Mouse (Mus musculus): ENCODE results near the gene Rab1a.
A peak's percentile ranks its signal among the peaks of the same experiment; 100 is the strongest.
"Not testable (repeated sequence)": the region's sequence is repeated elsewhere in the genome, so short reads cannot be mapped to it uniquely, and the experiment has no call there.

Rab1a gene

DNA sequence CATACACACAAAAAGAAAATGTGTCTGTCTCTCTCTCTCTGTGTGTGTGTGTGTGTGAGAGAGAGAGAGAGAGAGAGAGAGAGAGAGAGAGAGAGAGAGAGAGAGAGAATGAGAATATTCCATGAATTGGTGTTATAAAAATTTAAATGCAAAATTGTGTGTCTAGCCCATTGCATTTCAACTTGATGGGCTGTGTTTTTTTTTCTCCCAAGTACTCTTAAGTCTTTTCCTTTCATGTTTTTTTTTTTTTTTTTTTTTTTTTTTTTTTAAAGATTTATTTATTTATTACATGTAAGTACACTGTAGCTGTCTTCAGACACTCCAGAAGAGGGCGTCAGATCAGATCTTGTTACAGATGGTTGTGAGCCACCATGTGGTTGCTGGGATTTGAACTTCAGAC is 20.4 kb downstream of the Rab1a start:
- DNase-seq, result not testable (repeated sequence)

DNA sequence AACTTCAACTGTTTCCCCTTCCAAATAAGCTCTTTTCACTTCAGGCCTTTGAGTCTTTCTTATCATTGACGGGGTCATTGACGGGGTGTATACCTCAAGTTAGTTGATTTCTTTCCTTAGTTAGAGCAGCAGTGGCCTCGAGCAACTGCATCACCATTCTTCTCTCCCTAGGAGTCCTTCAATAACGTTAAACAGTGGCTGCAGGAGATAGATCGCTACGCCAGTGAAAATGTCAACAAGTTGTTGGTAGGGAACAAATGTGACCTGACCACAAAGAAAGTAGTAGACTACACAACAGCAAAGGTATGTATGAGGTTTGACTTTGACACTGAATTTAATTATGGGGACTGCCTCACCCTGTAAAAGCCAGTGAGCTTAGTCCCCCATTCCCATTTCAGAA is 23.0 kb downstream of the Rab1a start:
- DNase-seq, result no peak

DNA sequence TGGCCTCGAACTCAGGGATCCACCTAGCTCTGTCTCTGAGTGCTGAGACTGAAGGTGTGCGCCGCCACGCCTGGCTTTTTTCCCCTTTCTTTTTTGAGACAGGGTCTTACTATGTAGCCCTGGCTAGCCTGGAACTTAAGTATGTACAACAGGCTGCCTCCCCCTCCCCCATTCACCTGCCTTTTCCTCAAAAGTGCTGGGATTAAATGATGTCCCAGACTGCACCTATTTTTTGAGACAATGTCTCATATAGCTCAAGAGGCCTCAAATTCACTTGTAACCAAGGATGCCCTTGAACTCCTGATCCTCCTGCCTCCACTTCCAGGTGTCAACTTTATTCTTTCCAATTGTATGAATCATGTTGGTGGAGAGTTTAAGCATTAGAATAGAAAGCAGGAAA is 24.7 kb downstream of the Rab1a start:
- DNase-seq, result no peak

DNA sequence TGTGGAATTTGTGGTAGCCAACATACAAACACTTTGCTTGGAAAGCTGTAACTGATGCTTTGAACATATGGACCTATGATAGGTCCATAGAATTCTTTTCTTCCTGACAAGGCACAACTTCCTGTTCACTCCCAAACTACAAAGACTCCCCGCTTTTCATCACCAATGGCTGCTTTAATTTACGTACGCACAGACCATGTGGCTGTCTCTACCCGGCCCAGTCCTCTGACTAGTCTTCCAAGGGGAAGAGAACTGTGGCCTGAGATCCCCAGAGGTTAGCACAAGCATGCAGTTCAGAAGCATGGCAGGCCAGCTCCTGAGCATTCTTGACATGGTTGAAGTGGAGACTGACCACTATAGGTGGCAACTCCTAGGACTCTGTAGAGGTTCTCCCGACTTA is 27.4 kb downstream of the Rab1a start:
- no peak for DNase-seq

DNA sequence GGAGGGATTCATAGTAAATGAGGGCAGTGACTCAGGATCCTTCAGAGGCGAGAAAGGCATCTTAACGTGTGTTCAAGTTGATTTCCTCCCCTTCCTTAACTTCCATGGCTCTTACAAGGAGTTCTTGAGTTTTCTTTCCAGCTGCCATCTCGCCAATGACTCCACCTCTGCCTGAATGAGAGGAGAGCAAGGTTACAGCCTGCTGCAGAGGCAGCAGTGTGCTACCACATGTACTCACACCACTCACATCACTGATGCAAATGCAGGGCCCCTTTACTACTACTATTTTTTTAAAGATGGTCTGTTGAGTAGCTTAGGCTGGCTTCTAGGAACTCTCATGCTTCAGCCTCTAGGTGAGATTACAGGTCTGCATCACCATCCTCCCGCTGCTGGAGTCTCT is 28.1 kb downstream of the Rab1a start:
- DNase-seq, result no peak

DNA sequence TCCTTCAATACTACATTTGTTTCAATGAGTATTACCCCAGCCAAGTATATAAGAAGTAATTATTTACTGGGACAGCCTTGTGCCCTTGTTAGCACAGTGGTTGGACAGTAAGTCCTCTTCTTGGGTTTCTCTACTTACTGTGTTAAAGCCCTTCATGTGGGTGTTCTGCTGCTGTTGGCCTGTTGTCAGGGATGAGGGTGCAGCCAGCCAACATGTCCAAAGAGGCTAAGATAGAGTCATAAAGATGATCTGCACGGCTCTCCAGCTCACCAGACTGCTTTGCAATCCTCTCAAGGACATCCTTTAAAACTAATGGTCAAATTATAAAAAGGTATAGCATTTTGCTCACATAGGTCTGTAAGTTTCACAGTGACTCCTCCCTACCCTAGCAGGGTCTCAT is 29.1 kb downstream of the Rab1a start:
- peak in 1 of 2 experiments; percentile 33 for DNase-seq

DNA sequence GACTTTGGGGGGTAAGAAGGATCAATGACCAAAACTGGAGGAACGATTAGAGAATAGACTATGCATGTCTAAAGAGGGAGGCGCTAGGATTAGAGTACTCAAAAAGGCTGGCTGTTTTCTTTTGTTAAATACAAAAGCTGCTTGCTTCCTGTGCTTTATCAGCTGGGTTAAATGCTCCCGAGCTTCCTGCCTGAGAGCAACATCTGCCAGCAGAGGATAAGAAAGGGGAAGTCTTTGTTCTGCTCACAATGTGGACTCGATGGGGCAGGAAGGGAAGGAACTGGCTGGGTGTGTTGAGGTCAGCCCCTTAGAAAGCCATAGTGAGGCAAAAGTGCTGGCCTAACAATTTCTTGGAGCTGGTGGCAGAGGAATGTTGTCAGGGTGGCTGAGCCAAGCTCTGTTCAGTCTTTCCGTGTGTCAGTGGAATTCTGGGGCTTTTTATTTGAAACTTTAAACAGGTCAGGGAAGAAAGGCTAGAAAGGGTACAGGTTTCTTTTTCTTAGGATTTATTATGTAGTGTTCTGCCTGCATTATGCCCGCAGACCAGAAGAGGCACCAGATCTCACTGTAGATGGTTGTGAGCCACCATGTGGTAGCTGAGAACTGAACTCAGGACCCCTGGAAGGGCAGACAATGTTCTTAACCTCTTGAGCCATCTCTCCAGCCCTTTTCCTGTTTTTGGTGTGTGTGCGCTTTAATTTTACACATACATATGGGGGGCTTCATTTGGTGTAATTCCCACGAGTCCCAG is 30.1 kb downstream of the Rab1a start:
- DNase-seq, result peak; percentile 58 to 80

DNA sequence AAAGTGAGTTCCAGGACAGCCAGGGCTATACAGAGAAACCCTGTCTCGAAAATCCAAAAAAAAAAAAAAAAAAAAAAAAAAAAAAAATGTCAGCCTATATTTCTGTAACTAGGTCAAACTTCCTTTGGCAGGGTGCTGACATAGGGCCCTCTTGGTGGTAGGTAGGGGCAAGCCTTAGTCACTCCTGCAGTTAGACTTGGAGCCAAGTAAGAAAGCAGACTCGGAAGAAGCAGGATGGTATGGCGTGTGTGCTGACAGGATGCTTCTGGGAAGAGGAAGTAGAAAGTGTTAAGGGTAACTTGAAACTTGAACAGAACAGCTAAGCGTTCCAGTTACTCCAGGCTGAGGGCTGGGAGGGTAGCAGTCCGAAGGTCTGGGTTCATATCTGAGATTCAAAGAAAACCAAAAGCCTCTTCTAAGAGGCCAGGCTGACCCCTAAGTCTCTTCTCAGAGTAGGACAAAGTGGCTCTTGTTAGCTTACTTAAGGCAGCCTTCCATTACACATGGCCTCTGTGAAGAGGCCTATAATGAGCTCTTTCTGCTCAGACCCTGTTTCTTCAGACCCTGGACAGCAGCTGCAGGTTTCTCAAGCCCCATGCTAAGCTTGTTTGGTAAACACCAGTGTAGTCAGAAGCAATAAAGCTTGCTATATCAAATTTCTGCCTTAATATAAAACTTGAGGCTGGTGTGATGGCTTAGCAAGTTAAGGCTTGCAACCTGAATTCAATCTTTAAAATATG is 31.0 kb downstream of the Rab1a start:
- no peak for DNase-seq

DNA sequence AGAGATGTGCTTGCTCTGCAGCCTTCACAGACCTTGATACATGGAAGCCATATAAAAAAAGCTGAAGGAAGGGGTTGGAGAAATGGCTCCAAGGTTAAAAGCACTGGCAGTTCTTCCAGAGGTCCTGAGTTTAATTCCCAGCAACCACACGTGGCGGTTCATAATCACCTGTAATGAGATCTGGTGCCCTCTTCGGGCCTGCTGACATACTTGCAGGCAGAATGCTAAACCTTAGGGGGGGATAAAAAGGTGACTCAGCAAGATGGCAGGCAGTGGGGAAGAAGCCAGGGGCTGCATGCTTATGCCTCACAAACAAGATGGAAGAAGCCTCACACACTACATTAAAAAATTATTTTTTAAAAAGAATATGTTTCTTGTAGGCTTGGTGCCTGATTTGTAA is 33.0 kb downstream of the Rab1a start:
- no peak for DNase-seq

DNA sequence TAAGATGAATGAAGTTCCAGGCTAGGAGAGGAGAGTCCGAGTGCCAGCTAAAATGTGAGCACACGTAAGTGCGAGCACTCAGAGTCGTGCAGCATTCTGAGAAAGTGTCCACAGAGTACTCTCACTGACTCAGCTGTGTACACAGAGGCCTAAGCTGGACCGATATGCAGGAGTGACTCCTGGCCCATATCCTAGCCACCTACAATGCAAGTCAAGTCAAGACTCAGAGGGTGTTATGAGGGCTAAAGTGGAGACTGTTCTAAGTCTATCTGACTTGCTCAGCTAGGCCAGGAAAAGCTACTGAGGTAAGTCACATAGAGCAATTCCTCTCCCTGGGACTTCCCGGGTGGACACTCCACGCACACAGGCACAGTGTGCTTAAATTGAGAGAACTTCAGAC is 35.8 kb downstream of the Rab1a start:
- no peak for DNase-seq

DNA sequence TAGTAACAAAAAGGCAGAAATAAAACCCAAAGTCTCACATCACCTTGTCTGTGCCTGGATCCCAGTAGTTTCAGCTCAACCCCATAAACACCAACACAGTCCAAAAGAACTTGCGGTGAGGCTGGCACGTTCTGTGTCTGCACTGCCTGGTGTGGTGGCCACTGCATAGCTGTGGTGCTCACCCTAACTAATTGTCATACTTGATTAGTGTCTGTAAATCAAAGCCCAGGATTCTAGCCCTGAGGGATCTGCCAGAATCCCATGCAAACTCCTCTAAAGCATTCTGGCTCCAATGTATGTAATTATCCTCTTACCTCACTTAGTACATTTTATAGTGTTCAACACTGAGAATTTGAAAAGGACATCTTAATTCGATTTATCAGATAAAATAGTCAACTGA is 36.7 kb downstream of the Rab1a start:
- DNase-seq, result no peak

DNA sequence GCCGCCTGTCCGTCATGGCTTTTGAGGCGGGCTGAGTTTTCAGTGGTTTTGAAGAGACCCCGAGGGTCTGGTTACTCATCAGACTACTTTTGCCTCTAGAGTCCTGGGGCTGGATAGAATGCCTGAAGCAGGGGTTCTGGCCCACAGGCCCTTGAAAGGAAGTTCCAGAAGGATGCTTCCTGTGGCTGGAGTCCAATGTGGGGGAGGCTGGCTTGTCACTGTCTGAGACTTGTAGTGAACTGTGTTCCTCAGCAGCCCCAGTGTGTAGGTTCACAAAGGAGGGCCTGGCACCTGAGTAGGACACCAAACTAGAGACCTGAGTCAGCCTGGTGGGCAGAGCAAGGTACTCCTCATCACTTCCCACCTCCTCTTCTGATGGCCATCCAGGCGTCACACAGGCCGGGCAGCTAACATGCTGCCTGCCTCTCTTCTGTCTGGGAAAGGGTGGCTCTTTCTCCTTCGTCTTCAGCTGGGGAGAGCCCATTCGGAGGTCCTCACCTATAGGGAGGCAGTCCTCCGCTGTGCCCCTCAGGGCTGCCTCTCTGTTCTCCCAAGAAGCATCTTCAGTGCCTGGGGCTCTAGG is 38.1 kb downstream of the Rab1a start:
- peak; percentile 26 to 46 for DNase-seq

DNA sequence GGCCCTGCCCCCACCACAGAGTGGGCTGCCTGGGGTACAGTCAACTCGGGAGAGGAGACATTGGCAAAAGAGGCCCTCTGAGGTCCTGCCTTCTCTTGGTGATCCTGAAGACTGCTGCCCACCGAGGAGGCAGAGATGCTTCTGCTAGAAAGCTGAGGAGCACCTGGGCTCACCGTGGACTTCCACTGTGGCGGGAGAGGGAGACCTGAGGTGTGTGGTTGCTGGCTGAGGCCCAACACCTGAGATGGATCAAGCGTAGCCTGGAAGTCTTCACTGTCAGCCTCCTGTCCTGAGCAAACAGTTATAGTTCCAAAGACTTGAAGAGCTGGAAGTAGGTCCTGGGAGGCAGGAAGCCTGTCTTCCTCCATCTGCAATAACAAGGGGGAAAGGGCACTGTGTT is 39.1 kb downstream of the Rab1a start:
- no peak for DNase-seq

DNA sequence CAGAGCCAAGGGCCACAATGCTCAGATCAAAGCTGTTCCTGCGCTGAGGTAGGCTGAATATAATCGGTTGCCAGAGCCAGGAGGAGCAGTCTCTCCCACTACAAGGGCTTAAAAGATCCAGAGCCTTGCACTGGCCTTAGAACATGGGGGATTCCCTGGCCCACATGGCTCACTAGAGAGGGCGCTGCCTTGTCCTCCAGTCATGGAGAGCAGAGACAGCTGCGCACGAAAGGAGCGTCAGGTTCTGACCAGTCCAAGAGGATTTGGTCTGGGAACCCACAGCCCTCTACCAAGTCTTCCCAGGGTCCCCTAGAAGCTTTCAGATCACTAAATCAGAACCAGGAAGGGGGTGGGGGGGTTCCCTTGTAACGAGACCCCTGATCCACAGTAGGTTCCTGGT is 40.1 kb downstream of the Rab1a start:
- DNase-seq, result no peak

DNA sequence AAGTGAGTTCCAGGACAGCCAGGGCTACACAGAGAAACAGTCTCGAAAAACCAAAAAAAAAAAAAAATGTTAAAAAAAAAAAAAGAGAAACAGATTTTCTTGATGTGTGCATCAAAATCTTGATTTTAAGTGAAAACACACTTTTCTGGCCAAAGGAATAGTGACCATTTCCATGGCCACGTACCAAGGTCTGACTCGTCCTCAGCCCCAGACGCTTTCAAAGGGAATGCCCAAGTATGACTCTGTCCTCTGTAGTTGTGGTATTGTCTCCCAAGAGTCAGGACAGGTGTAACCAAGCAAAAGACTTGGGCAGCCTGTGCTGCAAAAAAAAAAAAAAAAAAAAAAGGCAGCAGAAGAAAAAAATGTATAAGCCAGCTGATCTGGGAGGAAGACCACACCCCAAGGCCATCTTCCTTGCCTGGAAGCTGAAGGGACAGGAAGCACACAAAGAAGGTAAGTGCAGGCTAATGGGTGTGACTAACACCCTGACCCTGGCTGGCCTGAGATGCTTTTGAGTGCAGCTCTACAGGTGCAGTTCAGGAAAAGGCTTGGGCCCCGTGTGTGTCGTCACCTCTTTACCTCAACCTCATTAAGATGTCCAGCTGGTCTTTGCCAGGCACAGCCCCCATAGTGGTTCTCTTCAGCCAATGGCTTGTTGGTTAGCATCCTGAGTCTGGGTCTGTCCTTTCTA is 41.3 kb downstream of the Rab1a start:
- DNase-seq, result no peak

DNA sequence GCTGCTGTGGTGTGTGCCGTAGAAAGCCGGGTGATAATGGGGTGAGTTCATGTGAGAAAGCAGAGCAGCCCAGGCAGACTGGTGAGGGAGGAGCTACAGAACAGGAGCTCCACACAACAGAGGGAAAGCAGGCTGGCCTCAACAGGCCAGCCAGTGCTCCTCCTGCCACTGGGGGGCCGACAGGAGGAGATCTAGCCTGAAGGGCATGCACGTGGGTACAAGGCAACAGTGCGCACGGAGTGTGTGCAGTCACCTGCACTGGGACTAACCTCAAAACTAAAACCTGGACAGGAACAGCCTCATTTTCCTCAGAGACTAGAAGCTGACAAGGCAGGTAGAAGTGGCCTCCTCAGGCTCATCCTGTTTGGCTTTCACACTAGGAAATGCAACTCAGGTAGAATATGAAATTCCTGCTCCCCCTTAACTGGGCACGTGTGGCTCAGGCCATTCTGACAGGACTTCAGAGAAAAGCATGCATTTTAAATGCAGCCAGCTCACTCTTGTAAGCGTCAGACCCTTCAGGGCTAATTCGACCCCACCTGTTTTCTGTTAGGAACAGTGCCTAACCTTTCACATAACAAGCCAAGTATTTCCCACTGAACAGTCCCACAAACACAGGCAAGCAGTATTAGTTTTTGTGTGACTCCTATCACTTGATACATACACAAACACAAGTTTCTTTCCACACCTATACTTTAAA is 42.1 kb downstream of the Rab1a start:
- peak; percentile 61 to 63 for DNase-seq

DNA sequence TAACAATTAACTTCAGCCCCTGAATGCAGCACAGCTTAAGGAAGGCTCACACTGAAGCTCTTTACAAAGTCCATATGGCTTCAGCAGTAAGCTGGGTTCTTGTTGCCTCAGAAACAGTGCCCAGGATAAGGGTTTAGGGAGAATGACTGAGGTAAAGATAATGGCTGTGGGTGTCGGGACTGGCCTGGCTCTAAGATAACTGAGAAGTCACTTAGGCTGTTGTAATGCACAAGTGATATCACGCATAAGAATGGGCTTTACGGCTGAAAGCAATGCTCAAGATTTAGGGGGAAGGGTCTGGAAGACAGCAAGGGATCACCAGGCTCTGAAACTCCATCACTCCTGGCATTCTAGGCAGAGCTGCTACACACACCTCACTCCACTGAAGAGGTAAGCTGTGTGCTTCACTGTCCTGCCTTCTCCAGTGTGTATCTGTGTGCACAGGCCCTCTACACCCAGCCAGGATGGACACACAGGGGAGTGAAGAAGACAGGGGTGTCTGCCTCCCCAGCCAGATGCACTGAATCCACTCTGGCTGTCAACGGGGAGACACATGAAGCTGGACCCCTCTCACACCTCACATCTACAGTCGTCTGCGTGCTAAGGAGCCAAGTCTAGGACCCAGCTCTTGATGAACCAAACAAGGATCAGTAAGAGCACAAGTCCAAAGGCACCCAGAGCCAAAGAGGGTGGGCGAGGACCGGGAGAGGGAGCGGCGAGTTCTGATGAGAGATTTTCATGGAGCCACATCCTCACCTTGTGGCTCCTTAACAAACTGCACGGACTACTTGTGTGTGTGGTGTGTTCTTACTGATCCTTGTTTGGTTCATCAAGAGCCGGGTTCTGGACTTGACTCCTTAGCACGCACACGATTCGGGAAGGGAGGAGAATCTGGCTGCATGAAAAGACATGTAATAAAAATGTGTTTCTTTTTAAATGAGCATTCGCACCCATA is 43.4 kb downstream of the Rab1a start:
- DNase-seq, result no peak

DNA sequence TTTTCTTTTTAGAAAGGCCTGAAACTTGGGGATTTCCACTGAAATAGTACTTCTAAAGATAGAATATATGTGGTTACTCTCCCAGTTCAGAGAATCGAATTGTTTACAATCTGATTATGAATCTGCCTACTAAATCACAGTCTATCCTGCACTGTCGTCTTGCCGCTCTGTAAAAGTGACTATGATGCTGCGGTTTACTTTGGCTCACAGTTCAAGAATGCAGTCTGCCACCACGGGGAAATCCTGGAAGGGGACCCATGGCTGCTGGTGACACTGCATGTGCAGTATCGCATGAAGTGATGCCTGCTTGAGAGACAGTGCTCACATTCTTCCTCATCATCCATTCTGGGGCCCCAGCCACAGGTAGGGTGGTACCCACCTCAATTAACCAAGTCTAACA is 44.1 kb downstream of the Rab1a start:
- DNase-seq, result no peak

DNA sequence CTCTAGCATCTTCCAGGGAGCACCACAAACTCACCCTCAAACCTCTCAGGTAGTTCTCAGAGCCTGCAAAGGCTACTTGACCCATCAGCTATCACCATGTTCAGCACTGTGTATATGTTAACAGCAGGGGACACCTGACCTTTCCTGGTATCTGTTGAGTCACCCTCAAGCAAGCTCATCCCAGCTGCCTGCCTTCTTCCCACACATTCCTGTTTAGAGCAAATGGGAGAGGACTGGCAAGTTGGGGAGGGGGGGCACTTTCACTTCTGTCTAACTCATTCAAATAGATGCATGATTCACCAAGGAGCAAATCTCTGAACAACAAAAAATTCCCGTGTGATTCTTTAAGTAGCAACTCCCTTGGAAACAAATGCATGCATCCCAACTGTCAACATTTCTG is 45.4 kb downstream of the Rab1a start:
- DNase-seq, result no peak

DNA sequence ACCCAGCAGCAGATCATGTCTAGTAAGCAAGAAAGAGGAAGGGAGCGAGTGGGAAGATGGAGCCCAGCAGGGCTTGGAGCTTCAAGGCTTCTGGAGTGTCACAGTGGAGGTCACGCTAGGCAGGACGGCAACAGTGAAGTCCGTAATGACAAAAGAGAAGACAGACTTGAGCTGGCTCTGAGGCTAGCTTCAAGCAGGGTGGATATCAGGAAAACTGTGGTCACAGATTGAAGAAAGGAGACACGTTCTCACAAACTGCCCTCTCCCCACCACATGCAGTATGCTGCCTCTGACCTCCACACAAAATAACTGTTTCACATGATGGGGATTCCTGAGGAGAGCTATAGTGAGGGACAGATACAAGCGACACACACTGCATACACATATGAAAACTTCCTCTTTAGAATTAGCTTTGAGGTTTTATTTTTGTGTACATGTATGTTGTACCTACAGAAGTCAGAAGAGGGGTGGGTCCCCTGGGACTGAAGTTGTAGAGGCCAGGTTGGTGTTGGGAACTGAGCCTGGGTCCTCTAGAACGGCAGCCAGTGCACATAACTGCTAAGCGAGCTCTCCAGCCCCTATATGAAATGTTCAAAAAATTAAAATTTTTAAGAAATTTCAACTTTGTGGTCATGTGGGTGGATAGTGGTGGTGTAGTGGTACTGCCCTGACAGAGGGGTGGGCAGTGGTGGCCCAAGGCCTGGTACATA is 46.1 kb downstream of the Rab1a start:
- no peak for DNase-seq

DNA sequence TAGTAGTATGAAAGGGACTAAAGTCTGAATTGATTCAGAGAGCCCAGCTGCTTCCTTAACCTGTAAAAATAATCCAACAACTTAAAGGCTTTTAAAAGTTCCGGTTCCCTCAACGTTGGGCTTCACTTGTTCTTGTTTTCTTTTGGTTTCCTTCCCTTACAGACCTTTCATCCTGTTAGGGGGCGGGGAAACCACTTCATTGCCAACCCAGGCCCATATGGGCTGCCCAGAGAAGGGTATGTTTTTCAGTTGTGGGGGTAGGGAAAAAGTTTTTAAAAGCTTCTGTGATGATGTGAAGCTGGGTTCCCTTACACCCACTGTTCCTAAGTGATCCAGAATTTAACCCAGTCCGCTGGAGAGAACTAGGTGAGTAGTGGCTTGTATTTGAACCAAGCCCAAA is 47.0 kb downstream of the Rab1a start:
- DNase-seq, result no peak
